Mouse (Mus musculus): ENCODE data around the gene Tnnt2. TPM values are rescaled to one million over a fixed set of nuclear protein-coding genes. Genes with fewer than 3 reads are reported as not detected.

The Tnnt2 gene
- polyA plus RNA-seq, 1 experiment from 2014 or later: 4.3 TPM

DNA sequence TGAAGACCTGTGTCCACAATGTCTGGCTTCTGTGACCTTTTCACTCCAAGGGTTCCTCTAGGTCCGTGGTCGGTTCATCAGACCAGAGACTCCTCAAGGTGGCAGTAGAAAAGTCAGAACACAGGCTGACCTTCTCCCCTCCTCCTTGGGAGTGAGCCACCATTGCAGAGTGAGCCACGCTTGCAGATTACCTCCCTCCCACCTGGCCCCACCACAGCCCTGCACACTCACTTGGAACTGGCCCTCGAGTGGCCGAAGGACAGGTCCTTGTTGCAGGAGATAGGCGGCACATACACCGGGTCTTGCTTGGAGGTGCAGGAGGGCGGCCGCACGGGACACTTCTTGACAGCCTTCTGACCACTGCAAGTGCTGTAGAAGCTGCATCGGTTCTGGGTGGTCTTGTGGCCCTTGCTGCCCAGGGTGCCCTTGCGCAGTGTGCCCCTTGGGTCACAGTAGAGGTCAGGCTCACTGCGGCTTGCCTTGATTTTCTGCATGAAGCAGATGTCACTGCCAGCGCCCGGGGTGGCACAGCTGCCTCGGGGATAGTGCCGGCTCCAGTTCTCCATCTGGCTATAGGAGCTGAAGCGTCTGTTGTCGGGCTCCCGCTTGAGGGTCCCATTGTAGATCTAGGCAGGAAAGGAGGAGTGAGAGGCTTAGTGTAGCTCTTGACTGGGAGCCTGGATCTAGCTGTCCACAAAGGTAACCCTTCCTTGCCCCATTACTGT is 53.5 kb downstream of the Tnnt2 start:
- H3K9ac ChIP-seq: no peak overlapping the region
- H3K4me1 ChIP-seq (replicated peaks): no peaks in the 10 kb centered on the region
- H3K4me2 ChIP-seq: no peak overlapping the region
- ATAC-seq (ENCODE audit: low read depth) (no peak), DNase-seq (no peak)
- H3K4me3 ChIP-seq (replicated peaks): no peak overlapping the region
- H3K27me3 ChIP-seq: peaks cover 49% of the 10 kb centered on the region
- no peak overlapping the region for H3K27ac ChIP-seq
- H3K36me3 ChIP-seq: no peaks in the 10 kb centered on the region
- no peaks in the 10 kb centered on the region for H3K9me3 ChIP-seq (replicated peaks)
- 61% methylated on average over 20 of the region's 20 CpGs for WGBS (ENCODE audit: insufficient replicate concordance)

DNA sequence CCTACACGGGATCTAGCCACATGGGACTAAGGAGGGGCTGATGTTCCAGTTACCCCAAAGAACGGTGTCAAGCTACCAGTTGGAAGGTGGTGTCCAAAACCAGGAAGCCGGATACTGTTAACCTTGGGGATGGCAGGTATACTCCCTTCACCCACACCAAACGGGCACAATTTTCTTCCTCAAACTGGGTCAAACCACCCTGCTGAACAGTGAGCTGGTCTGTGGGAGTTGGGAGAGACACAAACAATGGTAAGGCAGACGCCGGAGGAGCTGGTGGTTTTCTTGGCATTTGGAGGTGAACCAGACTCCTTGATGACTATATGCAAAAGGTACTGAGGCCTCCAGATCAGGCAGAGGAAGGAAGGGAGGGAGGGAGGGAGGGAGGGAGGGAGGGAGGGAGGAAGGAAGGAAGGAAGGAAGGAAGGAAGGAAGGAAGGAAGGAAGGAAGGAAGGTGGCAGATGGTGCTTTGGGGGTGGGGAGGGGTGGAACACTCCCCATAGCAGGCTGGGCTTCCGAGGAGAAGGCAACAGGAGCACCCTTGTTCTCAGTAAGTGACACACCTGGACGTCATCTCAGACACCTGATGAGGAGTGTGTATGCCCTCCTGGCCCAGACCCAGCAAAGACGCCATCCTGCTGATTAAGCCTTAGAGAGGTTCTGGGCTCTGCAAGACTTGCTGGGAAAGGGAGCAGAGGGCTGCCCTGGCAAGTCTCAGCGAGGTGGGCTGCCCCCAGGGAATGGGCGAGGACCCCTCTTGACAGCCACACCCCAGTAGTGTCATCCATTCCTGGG is 55.5 kb downstream of the Tnnt2 start:
- Histone ChIP-seq H3K4me3 (replicated peaks) (no peak overlapping the region), H3K9ac (no peak overlapping the region), H3K27me3 (peaks cover 44% of the 10 kb centered on the region), H3K36me3 (no peaks in the 10 kb centered on the region), H3K4me1 (replicated peaks) (peaks cover 5% of the 10 kb centered on the region), H3K27ac (no peak overlapping the region), H3K9me3 (replicated peaks) (no peaks in the 10 kb centered on the region), H3K4me2 (no peak overlapping the region)
- DNase-seq (no peak), ATAC-seq (ENCODE audit: low read depth) (no peak)
- WGBS (ENCODE audit: insufficient replicate concordance): 51% methylated on average over 11 of the region's 11 CpGs

DNA sequence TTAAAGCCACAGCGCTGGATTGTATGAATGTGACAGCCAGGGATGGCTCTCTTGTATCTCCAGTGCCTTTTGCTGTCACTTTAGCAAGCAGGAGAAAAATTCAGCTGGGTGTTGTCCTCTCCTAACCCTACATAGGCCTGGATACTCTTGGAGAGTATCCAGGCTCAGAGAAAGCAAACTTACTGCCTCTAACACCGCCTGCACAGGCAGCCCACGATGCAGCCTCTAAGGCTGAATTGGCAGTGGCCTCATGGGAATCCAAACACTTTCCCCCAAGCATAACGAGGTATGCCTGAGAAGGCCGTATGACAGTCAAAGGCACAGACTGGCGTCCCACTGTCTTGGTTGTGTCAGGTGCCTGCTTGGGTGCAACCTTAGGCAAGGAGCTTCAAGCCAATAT is 56.1 kb downstream of the Tnnt2 start:
- Histone ChIP-seq H3K4me3 (replicated peaks) (no peak overlapping the region), H3K27me3 (peaks cover 46% of the 10 kb centered on the region), H3K36me3 (no peaks in the 10 kb centered on the region), H3K9ac (no peak overlapping the region), H3K4me1 (replicated peaks) (peaks cover 5% of the 10 kb centered on the region), H3K9me3 (replicated peaks) (no peaks in the 10 kb centered on the region), H3K27ac (no peak overlapping the region), H3K4me2 (no peak overlapping the region)
- DNase-seq (no peak), ATAC-seq (ENCODE audit: low read depth) (no peak)
- 72% methylated on average over 6 of the region's 6 CpGs for WGBS (ENCODE audit: insufficient replicate concordance)

DNA sequence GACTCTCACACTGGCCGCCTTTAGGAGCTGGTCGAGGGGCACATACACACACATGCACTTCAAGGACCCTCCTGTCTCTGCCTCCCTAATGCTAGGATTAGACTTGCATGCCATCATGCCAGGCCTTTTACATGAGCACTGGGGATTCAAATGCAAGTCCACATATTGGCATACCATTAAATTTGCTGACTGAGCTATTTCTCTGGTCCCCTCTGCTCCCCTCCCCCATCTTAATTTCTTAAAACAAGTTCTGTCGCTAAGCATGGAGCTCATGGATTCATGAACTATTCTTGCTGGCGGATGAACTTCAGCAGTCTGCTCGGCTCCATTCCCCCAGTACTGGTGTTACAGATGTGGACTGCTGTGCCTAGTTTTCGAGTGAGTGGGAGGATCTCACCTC is 56.6 kb downstream of the Tnnt2 start:
- Histone ChIP-seq H3K27me3 (peaks cover 50% of the 10 kb centered on the region), H3K36me3 (no peaks in the 10 kb centered on the region), H3K4me1 (replicated peaks) (peaks cover 5% of the 10 kb centered on the region), H3K4me3 (replicated peaks) (no peak overlapping the region), H3K9ac (no peak overlapping the region), H3K4me2 (no peak overlapping the region), H3K9me3 (replicated peaks) (no peaks in the 10 kb centered on the region), H3K27ac (no peak overlapping the region)
- ATAC-seq (ENCODE audit: low read depth) (no peak), DNase-seq (no peak)
- WGBS (ENCODE audit: insufficient replicate concordance): 62% methylated on average over 6 of the region's 6 CpGs

DNA sequence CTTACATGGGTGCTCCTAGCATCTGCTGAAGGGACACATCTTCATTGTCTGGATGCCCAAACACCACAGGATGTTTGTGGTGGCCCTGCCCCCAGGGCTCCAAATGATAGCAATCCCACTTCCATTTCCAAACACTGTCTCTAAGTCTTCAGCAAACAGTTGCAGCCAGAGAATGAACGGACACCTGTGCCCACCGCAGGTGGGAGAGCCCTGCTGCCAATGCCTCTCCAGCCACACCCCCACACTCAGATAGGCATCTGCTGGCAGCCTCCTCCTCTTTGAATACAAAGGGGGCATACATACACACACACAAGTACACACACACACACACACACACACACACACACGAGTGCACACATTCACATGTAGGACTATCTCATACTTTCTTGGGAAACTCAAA is 57.2 kb downstream of the Tnnt2 start:
- H3K9ac ChIP-seq: no peak overlapping the region
- H3K4me2 ChIP-seq: no peak overlapping the region
- H3K27me3 ChIP-seq: peaks cover 50% of the 10 kb centered on the region
- no peak overlapping the region for H3K27ac ChIP-seq
- no peak for DNase-seq
- 64% methylated on average over 3 of the region's 3 CpGs for WGBS (ENCODE audit: insufficient replicate concordance)
- H3K9me3 ChIP-seq (replicated peaks): no peaks in the 10 kb centered on the region
- H3K36me3 ChIP-seq: no peaks in the 10 kb centered on the region
- peaks cover 5% of the 10 kb centered on the region for H3K4me1 ChIP-seq (replicated peaks)
- no peak for ATAC-seq (ENCODE audit: low read depth)
- H3K4me3 ChIP-seq (replicated peaks): no peak overlapping the region

DNA sequence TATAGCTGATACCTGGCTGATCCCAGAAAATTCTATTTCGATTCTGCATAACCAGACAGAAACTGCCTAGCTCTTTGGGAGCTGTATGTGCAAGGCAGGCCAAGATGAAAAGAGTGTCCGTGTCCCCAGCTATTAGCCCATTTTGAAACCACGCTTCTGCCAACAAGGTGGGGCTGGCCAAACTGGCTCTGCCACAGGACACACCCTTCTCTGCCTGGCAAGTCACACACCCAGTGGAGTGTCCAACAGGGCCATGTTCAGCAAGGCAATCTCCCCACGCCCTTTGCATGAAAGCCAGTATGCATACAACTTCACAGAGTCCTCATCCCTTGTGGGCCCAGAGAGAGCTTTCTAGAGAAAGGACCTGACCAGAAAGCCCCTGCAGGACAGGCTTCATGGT is 59.2 kb downstream of the Tnnt2 start:
- Histone ChIP-seq H3K27ac (no peak overlapping the region), H3K9me3 (replicated peaks) (no peaks in the 10 kb centered on the region), H3K27me3 (peaks cover 58% of the 10 kb centered on the region), H3K4me2 (no peak overlapping the region), H3K36me3 (no peaks in the 10 kb centered on the region), H3K4me1 (replicated peaks) (peaks cover 5% of the 10 kb centered on the region), H3K9ac (no peak overlapping the region), H3K4me3 (replicated peaks) (no peak overlapping the region)
- WGBS (ENCODE audit: insufficient replicate concordance): 67% methylated on average over 4 of the region's 4 CpGs
- DNase-seq (no peak), ATAC-seq (ENCODE audit: low read depth) (no peak)

DNA sequence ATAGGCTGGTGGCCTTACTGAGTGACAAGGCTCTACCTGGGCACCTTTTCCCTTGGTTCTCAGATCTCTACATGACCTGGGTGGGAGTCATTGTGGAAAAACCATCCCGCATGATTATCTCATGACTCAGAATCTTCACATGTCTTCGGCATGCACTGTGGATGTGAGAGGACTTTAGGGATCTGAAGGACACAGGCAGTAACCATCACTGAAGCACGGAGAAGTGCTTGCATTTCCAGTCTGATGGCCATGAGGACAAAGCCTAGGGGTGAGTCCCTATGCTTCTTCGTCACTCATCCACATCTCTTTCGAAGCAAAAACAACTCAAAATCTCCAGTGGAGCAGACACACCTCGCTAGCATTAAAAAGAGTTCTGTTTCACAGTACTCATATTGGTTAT is 63.1 kb downstream of the Tnnt2 start:
- Histone ChIP-seq H3K9me3 (replicated peaks) (no peaks in the 10 kb centered on the region), H3K27me3 (peaks cover 65% of the 10 kb centered on the region), H3K36me3 (no peaks in the 10 kb centered on the region), H3K9ac (no peak overlapping the region), H3K4me2 (no peak overlapping the region), H3K4me3 (replicated peaks) (no peak overlapping the region), H3K27ac (no peak overlapping the region), H3K4me1 (replicated peaks) (peaks cover 5% of the 10 kb centered on the region)
- WGBS (ENCODE audit: insufficient replicate concordance): 77% methylated on average over 6 of the region's 6 CpGs
- DNase-seq (no peak), ATAC-seq (ENCODE audit: low read depth) (no peak)

DNA sequence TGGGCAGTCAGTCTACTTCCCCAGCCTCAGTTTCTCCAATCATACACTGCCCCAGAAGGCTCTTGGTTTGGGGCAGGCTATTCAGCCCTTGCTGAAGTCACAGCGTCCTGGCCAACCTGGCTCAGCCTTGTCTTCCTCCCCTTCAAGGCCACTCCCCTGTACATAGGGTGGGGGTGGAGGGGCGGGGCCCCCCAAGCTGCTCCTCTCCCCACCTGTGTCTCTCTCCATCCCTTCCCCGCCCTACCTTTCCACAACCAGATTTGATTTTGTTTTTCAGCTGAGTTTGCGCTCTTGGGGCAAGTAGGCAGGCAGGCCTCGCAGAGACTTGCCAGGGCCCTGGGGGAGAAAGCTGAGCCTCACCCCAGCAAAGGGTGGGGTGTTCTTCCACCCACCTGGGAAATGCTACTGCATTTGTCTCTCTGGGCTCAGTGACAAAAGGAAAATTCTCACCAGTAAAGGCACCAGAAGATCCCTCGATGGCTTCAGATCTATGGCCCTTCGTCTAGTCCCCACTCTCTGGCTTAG is 63.9 kb downstream of the Tnnt2 start:
- no peak overlapping the region for H3K4me3 ChIP-seq (replicated peaks)
- 53% methylated on average over 7 of the region's 7 CpGs for WGBS (ENCODE audit: insufficient replicate concordance)
- peaks cover 63% of the 10 kb centered on the region for H3K27me3 ChIP-seq

More for the DNA sequence above, 63.9 kb downstream of the Tnnt2 start:
- Histone ChIP-seq H3K9ac (no peak overlapping the region), H3K9me3 (replicated peaks) (no peaks in the 10 kb centered on the region), H3K4me2 (no peak overlapping the region), H3K36me3 (no peaks in the 10 kb centered on the region), H3K4me1 (replicated peaks) (peaks cover 5% of the 10 kb centered on the region), H3K27ac (no peak overlapping the region)
- no peak for ATAC-seq (ENCODE audit: low read depth)
- DNase-seq: no peak

Other genes with a start within 250 kb of the Tnnt2 start
- gene Nav1, start 229.1 kb upstream of the Tnnt2 start, polyA plus RNA-seq (2015; fragmentation: Nextera tagmentation; extraction: Ambion mirVana): 1.1 and 1.8 TPM in 2 replicates
- 33.8 and 36.8 TPM in 2 replicates for gene Csrp1, start 116.3 kb upstream of the Tnnt2 start, polyA plus RNA-seq (2015; fragmentation: Nextera tagmentation; extraction: Ambion mirVana)
- 5.7 and 7.1 TPM in 2 replicates for gene Phlda3, start 70.2 kb upstream of the Tnnt2 start, polyA plus RNA-seq (2015; fragmentation: Nextera tagmentation; extraction: Ambion mirVana)
- 9.7 and 12.3 TPM in 2 replicates for gene Tnni1, start 56.9 kb upstream of the Tnnt2 start, polyA plus RNA-seq (2015; fragmentation: Nextera tagmentation; extraction: Ambion mirVana)
- 0.16 and 0.68 TPM in 2 replicates for gene Lad1, start 17.8 kb upstream of the Tnnt2 start, polyA plus RNA-seq (2015; fragmentation: Nextera tagmentation; extraction: Ambion mirVana)
- gene Pkp1, start 82.9 kb downstream of the Tnnt2 start, polyA plus RNA-seq (2015; fragmentation: Nextera tagmentation; extraction: Ambion mirVana): 0.05 TPM in 1 of 2 replicates, not detected in the other
- gene Igfn1, start 170.0 kb downstream of the Tnnt2 start, polyA plus RNA-seq (2015; fragmentation: Nextera tagmentation; extraction: Ambion mirVana): not detected in 2 replicates
- gene Tmem9, start 171.8 kb downstream of the Tnnt2 start, polyA plus RNA-seq (2015; fragmentation: Nextera tagmentation; extraction: Ambion mirVana): 90.9 and 95.3 TPM in 2 replicates
- gene Ascl5, start 214.4 kb downstream of the Tnnt2 start, polyA plus RNA-seq (2015; fragmentation: Nextera tagmentation; extraction: Ambion mirVana): not detected in 2 replicates
- 0.09 and 0.10 TPM in 2 replicates for gene Cacna1s, start 216.4 kb downstream of the Tnnt2 start, polyA plus RNA-seq (2015; fragmentation: Nextera tagmentation; extraction: Ambion mirVana)

Data from liver, embryonic 13.5 days (tissue).